Mouse (Mus musculus): ENCODE data around the gene Olfr1044. TPM values are rescaled to one million over a fixed set of nuclear protein-coding genes. Genes with fewer than 3 reads are reported as not detected.
"Not testable (repeated sequence)": the region's sequence is repeated elsewhere in the genome, so short reads cannot be mapped to it uniquely, and the experiment has no call there.

Olfr1044 gene
- polyA plus RNA-seq (2016; fragmentation: Nextera tagmentation; extraction: Ambion mirVana), result not detected in 2 replicates

- no peaks in the 10 kb centered on the region for H3K4me1 ChIP-seq
- no peak within 1 kb of the TSS for H3K4me2 ChIP-seq (replicated peaks)
- no peak within 1 kb of the TSS for H3K9ac ChIP-seq
- no peak for ATAC-seq (ENCODE audit: insufficient number of reproducible peaks, insufficient read depth, low FRiP score, low TSS enrichment)
- H3K36me3 ChIP-seq, result no peaks in the 10 kb centered on the region
- no peak within 1 kb of the TSS for H3K4me3 ChIP-seq
- H3K9me3 ChIP-seq, result no peaks in the 10 kb centered on the region
- H3K27ac ChIP-seq, result no peak within 1 kb of the TSS
- no peaks in the 10 kb centered on the region for H3K27me3 ChIP-seq
Observed at GRCm38 (mm10) chr2:86177720-86178119, at the start of gene Olfr1044. Gene Olfr1044, minus strand, starts transcription at chr2:86177820.

DNA sequence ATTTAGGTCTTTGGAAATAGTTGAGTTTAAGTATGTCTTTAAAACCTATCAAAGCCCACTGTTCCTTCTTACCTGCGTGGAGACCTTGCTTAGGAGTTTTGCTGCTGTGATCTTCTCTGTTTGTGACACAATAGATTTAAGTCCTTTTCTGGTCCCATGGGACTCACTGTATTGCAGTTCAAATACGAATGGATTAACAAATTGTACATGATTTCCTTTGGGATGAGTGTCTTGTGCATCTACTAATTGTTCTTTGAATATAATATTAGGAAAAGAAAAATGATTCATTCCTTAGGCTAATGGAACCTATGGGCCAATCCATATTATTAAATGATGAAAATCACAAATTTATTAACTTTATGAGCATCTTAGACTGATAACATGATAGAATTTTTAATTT is 41.6 kb upstream of the Olfr1044 start, which contains the start of gene Olfr1046:
Olfr1046 (minus strand) TSS at position 101 of the 400 bp plus-strand sequence.
- 75% methylated on average over 2 of the region's 2 CpGs for WGBS
- H3K4me3 ChIP-seq, result no peak within 1 kb of the TSS

DNA sequence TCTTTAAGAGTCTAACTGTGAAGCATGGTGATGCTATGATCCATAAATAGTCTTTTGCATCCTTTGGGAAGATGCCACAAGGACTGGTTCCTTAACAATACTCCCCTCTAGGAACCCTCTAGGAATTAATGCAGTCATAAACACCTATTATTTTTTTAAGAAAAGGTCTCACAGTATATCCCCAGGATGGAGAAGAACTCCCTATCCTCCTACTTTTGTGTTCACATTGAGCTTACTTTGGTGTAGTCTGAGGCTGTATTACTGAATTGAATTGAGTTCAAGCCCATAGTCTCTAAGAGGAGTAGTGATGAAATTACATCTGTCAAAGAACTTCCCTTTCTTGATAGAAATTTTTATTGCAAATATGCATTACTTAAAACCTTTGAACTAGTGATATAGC is 25.3 kb upstream of the Olfr1044 start, which contains the start of gene Olfr1045:
Olfr1045 (minus strand) TSS at position 101 of the 400 bp plus-strand sequence.
- Histone ChIP-seq H3K9me3 (no peaks in the 10 kb centered on the region), H3K36me3 (no peaks in the 10 kb centered on the region), H3K9ac (no peak within 1 kb of the TSS), H3K4me3 (no peak within 1 kb of the TSS), H3K4me2 (replicated peaks) (no peak within 1 kb of the TSS), H3K4me1 (no peaks in the 10 kb centered on the region), H3K27ac (no peak within 1 kb of the TSS), H3K27me3 (no peaks in the 10 kb centered on the region)
- ATAC-seq (ENCODE audit: insufficient number of reproducible peaks, insufficient read depth, low FRiP score, low TSS enrichment), result no peak

More for the DNA sequence above, 41.6 kb upstream of the Olfr1044 start, which contains the start of gene Olfr1046:
- ATAC-seq (ENCODE audit: insufficient number of reproducible peaks, insufficient read depth, low FRiP score, low TSS enrichment), result no peak
- no peaks in the 10 kb centered on the region for H3K36me3 ChIP-seq
- no peak within 1 kb of the TSS for H3K9ac ChIP-seq
- no peaks in the 10 kb centered on the region for H3K9me3 ChIP-seq
- no peaks in the 10 kb centered on the region for H3K4me1 ChIP-seq
- no peaks in the 10 kb centered on the region for H3K27me3 ChIP-seq
- H3K4me2 ChIP-seq (replicated peaks), result no peak within 1 kb of the TSS
- H3K27ac ChIP-seq, result no peak within 1 kb of the TSS

GRCm38 (mm10) chr2:86195863-86196262 is 18.2 kb upstream of the Olfr1044 start:
- Histone ChIP-seq H3K4me2 (replicated peaks) (no peak overlapping the region), H3K9me3 (no peaks in the 10 kb centered on the region), H3K9ac (no peak overlapping the region), H3K27ac (no peak overlapping the region), H3K4me3 (no peak overlapping the region), H3K36me3 (no peaks in the 10 kb centered on the region), H3K4me1 (no peaks in the 10 kb centered on the region), H3K27me3 (no peaks in the 10 kb centered on the region)
- 50% methylated on average over 1 of the region's 1 CpGs for WGBS
- no peak for ATAC-seq (ENCODE audit: insufficient number of reproducible peaks, insufficient read depth, low FRiP score, low TSS enrichment)

GRCm38 (mm10) chr2:86185583-86185982 is 8.0 kb upstream of the Olfr1044 start, which contains the start of gene Olfr52:
Gene Olfr52, minus strand, starts transcription at chr2:86185683.
- Histone ChIP-seq H3K27me3 (no peaks in the 10 kb centered on the region), H3K4me2 (replicated peaks) (no peak within 1 kb of the TSS), H3K4me3 (no peak within 1 kb of the TSS), H3K27ac (no peak within 1 kb of the TSS), H3K9me3 (no peaks in the 10 kb centered on the region), H3K36me3 (no peaks in the 10 kb centered on the region), H3K9ac (no peak within 1 kb of the TSS), H3K4me1 (no peaks in the 10 kb centered on the region)
- no peak for ATAC-seq (ENCODE audit: insufficient number of reproducible peaks, insufficient read depth, low FRiP score, low TSS enrichment)

- Histone ChIP-seq H3K27ac (no peak overlapping the region), H3K4me2 (replicated peaks) (no peak overlapping the region), H3K36me3 (no peaks in the 10 kb centered on the region), H3K4me1 (no peaks in the 10 kb centered on the region), H3K4me3 (no peak overlapping the region), H3K9ac (no peak overlapping the region), H3K27me3 (no peaks in the 10 kb centered on the region), H3K9me3 (no peaks in the 10 kb centered on the region)
- 73% methylated on average over 3 of the region's 3 CpGs for WGBS
- ATAC-seq (ENCODE audit: insufficient number of reproducible peaks, insufficient read depth, low FRiP score, low TSS enrichment), result no peak
Observed at GRCm38 (mm10) chr2:86179950-86180349, 2.3 kb upstream of the Olfr1044 start.

DNA sequence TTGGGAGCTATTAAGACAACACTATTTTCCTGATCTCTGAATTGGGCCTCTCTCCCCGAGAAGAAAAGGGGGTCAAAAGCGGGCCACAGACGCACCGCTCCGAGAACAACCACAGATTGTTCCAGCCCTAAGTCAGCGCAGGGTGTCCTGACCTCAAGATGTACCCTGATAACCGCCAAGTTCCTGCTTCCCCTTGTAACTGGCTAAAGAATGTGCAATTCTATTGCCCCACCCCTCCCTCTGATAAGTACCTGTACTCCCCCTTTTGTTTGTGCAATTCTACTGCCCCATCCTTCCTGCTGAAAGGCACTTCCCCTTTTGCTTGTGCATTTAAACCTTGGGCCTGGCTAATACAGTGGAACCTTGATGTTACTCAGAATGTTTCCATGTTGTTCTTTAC is 2.2 kb downstream of the Olfr1044 start:
- H3K4me1 ChIP-seq; H3K9ac ChIP-seq; ATAC-seq (ENCODE audit: insufficient number of reproducible peaks, insufficient read depth, low FRiP score, low TSS enrichment); H3K9me3 ChIP-seq; H3K27ac ChIP-seq; H3K4me2 ChIP-seq (replicated peaks); H3K27me3 ChIP-seq; H3K36me3 ChIP-seq; H3K4me3 ChIP-seq: not testable (repeated sequence)
- WGBS, result 67% methylated on average over 7 of the region's 7 CpGs

DNA sequence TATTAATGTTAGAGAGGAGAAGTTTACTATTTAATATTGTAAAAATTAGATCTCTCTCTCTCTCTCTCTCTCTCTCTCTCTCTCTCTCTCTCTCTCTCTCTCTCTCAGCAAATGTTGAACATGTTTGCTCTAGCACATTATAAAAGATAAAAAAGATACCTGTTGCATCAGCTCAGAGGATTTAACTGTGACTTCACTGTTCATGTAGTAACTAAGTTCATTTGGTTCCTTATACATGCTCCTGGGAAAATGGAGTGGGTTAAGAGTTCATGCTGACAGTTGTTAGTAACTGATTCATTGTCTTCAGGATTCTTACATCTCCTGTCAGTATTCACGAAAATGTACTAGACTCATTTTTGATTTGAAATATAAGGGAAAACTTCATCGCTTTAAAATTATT is 10.2 kb downstream of the Olfr1044 start, which contains the start of gene Olfr1043:
Olfr1043 (minus strand) TSS at position 101 of the 400 bp plus-strand sequence.
- H3K27me3 ChIP-seq, result no peaks in the 10 kb centered on the region
- no peaks in the 10 kb centered on the region for H3K9me3 ChIP-seq
- no peak within 1 kb of the TSS for H3K4me3 ChIP-seq
- no peak within 1 kb of the TSS for H3K9ac ChIP-seq
- H3K27ac ChIP-seq, result no peak within 1 kb of the TSS
- H3K4me1 ChIP-seq, result no peaks in the 10 kb centered on the region
- WGBS, result 85% methylated on average over 2 of the region's 2 CpGs
- H3K36me3 ChIP-seq, result no peaks in the 10 kb centered on the region
- no peak within 1 kb of the TSS for H3K4me2 ChIP-seq (replicated peaks)
- ATAC-seq (ENCODE audit: insufficient number of reproducible peaks, insufficient read depth, low FRiP score, low TSS enrichment), result no peak

GRCm38 (mm10) chr2:86161738-86162137 is 15.9 kb downstream of the Olfr1044 start, which contains the start of gene Olfr1042:
Gene Olfr1042, minus strand, starts transcription at chr2:86161838.
- no peak within 1 kb of the TSS for H3K9ac ChIP-seq
- no peaks in the 10 kb centered on the region for H3K36me3 ChIP-seq
- 76% methylated on average over 2 of the region's 2 CpGs for WGBS
- ATAC-seq (ENCODE audit: insufficient number of reproducible peaks, insufficient read depth, low FRiP score, low TSS enrichment), result no peak
- no peaks in the 10 kb centered on the region for H3K27me3 ChIP-seq
- H3K4me1 ChIP-seq, result no peaks in the 10 kb centered on the region
- no peak within 1 kb of the TSS for H3K27ac ChIP-seq
- H3K4me3 ChIP-seq, result no peak within 1 kb of the TSS
- no peak within 1 kb of the TSS for H3K4me2 ChIP-seq (replicated peaks)
- no peaks in the 10 kb centered on the region for H3K9me3 ChIP-seq

DNA sequence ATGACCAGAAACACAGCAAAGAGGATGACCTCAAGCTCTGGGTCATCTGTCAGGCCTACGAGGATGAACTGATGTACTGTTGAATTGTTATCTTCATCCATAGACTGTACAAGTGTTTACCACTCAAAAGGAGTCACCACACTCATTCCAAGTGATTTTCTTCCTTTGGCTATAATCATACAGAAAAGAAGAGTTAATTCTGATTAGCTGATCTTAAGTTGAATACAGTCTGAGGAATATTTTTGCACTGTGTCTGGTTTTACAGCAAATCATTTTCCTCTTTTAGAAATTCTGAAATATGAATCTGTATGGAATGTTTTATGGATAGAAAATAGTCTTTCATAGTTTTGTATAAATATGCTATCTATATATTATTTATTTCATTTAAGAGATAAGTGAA is 31.0 kb downstream of the Olfr1044 start, which contains the start of gene Olfr1040:
Olfr1040 (minus strand) TSS at position 101 of the 400 bp plus-strand sequence.
- Histone ChIP-seq H3K4me1 (no peaks in the 10 kb centered on the region), H3K36me3 (no peaks in the 10 kb centered on the region), H3K4me3 (no peak within 1 kb of the TSS), H3K9me3 (no peaks in the 10 kb centered on the region), H3K27ac (no peak within 1 kb of the TSS), H3K4me2 (replicated peaks) (no peak within 1 kb of the TSS), H3K27me3 (no peaks in the 10 kb centered on the region), H3K9ac (no peak within 1 kb of the TSS)
- WGBS, result 83% methylated on average over 1 of the region's 1 CpGs
- ATAC-seq (ENCODE audit: insufficient number of reproducible peaks, insufficient read depth, low FRiP score, low TSS enrichment), result no peak

- no peaks in the 10 kb centered on the region for H3K9me3 ChIP-seq
- no peak within 1 kb of the TSS for H3K9ac ChIP-seq
- no peaks in the 10 kb centered on the region for H3K27me3 ChIP-seq
- no peak within 1 kb of the TSS for H3K4me2 ChIP-seq (replicated peaks)
- H3K4me3 ChIP-seq, result no peak within 1 kb of the TSS
- no peaks in the 10 kb centered on the region for H3K4me1 ChIP-seq
- H3K36me3 ChIP-seq, result no peaks in the 10 kb centered on the region
- H3K27ac ChIP-seq, result no peak within 1 kb of the TSS
- WGBS, result 94% methylated on average over 1 of the region's 1 CpGs
- ATAC-seq (ENCODE audit: insufficient number of reproducible peaks, insufficient read depth, low FRiP score, low TSS enrichment), result no peak
Observed at GRCm38 (mm10) chr2:86135828-86136227, 41.8 kb downstream of the Olfr1044 start, which contains the start of gene Olfr1039. Gene Olfr1039, minus strand, starts transcription at chr2:86135928.
